Mouse (Mus musculus) heart, adult 9 months (tissue): ENCODE measurements around the gene Dyrk2.

ENCODE experiments used
- DNase-seq, 2 experiments: peaks; one replicate each; pipeline ENCODE4 v3.0.0; 2022; ENCODE audit warnings: low spot score in 2 of 2

The Dyrk2 gene

GRCm38 (mm10) chr10:118846991-118847545, 22.9 kb downstream of the Dyrk2 start:
- no peak for DNase-seq

GRCm38 (mm10) chr10:118840598-118840997, 29.4 kb downstream of the Dyrk2 start:
- no peak for DNase-seq

GRCm38 (mm10) chr10:118839343-118840141, 30.5 kb downstream of the Dyrk2 start:
- DNase-seq = no peak

- no peak for DNase-seq
Measured at GRCm38 (mm10) chr10:118837636-118838035, 32.4 kb downstream of the Dyrk2 start.

- no peak for DNase-seq
Measured at GRCm38 (mm10) chr10:118831190-118831589, 38.8 kb downstream of the Dyrk2 start.

GRCm38 (mm10) chr10:118829641-118830040, 40.4 kb downstream of the Dyrk2 start:
- DNase-seq = no peak

- no peak for DNase-seq
Measured at GRCm38 (mm10) chr10:118827116-118827515, 42.9 kb downstream of the Dyrk2 start.

GRCm38 (mm10) chr10:118824830-118825229, 45.2 kb downstream of the Dyrk2 start:
- no peak for DNase-seq

- DNase-seq = no peak
Measured at GRCm38 (mm10) chr10:118820901-118821300, 49.1 kb downstream of the Dyrk2 start.

GRCm38 (mm10) chr10:118819846-118820245, 50.2 kb downstream of the Dyrk2 start:
- no peak for DNase-seq

GRCm38 (mm10) chr10:118817089-118817488, 52.9 kb downstream of the Dyrk2 start:
- DNase-seq = no peak

GRCm38 (mm10) chr10:118811945-118812344, 58.1 kb downstream of the Dyrk2 start:
- DNase-seq = no peak

- DNase-seq = peak; percentile 23 to 55
Measured at GRCm38 (mm10) chr10:118810908-118811711, 58.9 kb downstream of the Dyrk2 start.
